Mouse (Mus musculus) embryo, embryonic 11 days (tissue): Measurements from ENCODE around the gene Col28a1.

Experiments
- DNase-seq: peaks from one replicate; pipeline ENCODE4 v3.0.0-alpha.2; 2015

Gene Col28a1

DNA sequence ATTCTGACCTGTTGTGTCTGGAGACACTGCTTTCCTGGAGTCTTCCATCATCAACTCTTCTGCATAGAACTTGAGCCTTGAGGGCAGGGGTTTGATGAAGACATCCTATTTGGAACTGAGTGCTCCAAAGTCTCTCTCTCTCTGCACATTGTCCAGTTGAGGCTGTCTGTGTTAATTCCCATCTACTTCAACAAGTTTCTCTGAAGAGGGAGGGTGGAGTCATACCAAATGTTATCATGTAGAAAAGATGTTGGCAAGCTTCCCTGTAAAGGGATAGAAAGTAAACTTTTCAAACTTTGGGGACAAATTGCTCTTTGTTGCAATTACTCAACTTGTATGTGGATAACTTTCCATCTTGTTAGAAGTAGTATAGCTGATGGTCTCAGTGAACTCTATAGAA lies at the start of gene Col28a1:
Gene Col28a1 (minus strand): TSS at position 101 of the 400 bp plus-strand sequence.
- no peak for DNase-seq

DNA sequence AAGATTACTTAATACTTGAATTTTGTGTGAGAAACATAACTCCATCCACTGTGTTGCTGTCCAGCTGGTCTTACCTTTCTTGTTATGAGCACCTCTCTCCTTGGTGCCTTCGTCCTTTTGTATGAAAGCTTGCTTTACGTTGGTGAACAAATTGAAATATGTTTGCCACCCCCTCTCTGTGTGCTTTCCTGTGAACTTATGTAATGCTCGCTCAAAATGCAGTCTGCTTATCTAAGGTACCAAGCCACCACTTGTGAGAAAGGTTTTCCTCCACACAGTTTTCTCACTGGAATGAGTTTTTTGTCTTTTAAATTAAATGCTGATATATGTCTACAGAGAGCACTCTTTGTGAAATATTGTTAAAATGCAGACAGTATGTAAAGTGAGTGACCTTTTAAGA lies 36.2 kb upstream of the Col28a1 start:
- no peak for DNase-seq

DNA sequence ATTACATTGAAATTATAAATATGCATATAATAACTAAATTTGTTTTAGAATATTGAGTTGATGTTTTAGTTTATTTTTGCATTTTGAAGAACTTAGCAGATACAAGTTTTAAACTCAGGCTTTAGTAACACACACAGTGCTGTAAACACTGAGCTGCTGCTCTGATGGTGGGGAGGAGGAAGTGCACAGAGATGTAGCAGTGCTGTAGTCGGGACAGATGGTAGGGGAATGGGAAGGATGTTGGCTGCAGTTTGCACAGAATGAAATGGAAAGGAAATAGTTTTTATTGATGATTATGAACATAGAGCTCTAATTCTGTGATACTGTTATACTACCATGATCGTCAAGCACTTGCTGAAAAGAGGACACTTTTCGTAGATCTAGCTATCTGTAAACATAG lies 34.6 kb upstream of the Col28a1 start:
- no peak for DNase-seq

DNA sequence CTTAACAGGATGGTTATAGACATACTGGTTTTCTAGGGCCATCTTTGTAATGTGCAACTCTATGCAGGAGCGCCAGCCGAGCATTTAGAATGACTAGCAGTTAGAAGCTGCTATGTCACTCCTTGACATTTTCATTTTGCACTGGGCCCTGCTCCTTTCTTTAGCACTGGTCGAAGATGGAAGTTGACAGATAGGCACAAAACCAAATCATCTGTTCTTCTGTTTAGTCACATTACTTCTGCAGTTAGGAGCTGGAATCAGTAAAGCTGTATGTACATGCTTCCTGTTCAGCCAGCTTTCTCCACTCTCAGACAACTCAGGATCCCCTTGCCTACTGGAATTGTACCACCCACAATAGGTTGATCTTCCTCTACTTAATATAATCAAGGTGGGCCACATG lies 18.2 kb upstream of the Col28a1 start:
- DNase-seq, result no peak

DNA sequence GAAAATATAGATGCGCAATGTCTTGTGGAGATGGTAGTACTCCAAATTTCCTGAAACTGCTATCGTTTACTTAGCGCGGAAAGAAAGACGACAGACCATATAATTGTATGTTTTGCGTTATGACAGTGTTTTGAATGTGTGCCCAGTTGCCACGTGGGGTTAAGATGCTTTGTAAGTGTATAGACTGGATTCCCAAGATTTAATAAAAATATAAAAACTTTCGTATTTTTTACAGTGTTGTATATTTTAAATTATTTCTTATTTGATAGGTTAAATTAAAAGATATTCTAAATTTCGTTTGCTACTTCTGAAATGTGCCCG lies 17.4 kb upstream of the Col28a1 start:
- DNase-seq, result no peak

DNA sequence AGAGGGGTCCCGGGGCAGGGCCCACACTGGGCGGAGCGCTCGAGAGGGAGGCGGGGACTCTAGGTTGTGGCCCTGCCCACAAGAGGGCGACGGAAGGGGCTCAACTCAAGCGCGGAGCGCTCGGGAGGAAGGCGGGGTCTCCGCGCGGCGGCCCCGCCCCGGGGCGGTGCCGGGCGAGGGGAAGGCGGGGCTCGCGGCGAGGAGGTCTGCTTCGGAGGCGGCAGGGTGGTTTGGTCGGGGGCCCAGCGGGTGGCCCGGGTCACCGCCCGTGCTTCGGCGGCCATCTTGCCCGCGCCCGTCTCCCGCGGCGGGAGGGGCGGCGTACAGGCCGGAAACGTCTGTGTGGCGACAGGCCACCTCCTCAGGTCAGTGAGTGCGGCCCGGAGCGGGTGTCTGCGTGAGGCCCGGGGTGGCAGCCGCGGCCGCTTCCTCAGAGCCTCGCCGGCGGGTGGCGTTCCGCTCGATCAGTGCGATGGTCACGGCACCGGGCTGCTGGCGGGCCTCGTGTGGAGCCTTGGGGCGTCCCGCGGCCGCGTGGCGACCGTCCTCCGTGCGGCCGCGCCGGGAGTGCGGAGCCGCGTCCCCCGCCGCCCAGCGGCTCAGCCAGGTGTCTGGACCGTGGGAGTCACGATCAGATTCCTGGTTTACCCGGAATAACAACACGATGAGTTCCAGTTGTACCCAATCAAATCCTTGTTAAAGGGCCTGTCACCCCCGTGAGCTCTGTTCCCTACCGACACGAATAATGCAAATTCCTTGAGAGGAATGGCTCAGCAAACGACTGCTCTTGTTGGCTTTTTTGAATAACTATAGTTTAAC lies 16.8 kb upstream of the Col28a1 start, which contains the start of gene Mios:
Gene Mios (plus strand): TSS at position 176 of the 819 bp plus-strand sequence.
- DNase-seq, result peak; percentile 95

DNA sequence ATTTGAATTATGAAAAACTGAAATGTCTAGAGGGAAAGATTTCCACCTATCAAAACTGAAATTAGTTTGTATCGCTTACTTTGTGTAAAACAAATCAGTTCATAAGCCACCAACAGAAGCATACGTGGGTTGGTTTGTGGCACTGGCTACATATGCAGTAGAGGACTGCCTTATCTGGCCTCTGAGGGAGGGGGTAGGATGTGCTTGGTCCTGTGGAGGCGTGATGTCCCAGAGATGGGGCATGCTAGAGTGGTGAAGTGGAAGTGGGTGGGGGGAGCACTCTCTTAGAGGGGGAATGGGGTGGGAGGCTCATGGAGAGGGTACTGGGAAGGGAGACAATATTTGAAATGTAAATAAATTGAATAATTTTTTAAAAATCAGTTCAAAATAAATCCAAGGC lies 2.5 kb downstream of the Col28a1 start:
- no peak for DNase-seq

DNA sequence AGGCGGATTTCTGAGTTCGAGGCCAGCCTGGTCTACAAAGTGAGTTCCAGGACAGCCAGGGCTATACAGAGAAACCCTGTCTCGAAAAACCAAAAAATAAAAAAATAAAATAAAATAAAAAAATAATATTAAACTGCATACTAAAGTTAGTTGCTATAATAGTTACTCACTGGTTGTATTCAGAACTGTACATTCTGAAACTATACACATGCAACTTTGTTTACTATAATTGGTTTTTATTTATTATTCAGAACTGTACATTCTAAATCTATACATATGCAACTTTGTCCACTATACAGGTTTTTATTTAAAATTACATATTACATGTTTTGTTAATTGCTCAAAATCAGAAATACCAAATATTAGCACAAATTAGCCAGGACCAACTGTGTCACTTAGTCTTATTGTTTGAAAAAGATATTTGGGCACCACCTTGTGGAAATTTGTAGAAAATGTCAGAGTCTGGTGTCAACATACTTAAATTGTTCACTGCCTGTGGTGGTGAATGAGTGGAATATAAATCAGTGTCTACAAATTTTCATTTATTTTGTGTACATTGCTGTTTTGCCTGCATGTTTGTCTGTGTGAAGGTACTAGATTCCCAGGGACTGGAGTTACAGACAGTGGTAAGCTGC lies 3.7 kb downstream of the Col28a1 start:
- peak; percentile 51 for DNase-seq

DNA sequence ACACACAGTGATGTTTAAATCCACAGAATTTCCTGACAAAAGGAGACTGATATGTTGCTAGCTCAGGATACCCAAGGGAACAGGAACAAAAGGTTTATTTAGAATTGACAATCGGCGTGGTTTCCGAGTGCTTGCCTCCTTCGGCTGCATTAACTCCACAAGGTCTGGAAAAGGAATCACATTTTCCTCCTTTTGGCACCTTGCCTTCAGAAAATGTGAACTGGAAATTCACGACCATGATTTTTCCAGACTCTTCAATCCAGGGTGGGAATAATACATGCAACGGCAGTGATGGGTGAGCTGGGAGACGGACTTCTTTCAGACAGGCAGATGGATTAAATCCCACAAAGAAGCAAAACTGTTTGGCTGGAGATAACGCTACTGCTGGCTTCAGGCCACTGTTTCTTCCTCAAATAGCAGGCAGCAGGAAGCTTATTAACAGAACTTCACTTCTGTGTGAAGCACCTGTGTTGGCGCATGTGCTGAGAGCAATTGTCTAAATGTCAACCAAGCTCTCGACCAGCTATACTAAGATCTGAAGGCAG lies 13.9 kb downstream of the Col28a1 start:
- DNase-seq, result peak; percentile 47

DNA sequence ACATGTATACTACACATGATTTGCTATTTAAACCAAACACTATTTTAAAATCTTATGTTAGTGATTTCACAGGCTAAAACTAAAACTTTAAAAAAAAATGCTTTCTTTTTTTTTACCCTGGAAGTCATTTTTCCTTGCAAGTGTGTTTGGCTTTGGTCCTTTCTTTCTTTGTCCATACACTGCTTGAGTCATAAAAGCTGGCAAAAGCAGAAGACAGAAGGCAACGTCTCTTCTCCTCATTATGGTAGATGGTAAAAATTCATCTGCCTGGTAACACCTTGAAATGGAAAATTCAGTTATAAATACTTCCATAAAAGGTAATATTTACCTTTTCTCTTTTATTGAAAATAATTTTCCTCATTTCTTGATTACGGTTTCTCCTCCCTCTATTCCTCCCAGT lies 16.3 kb downstream of the Col28a1 start:
- DNase-seq, result no peak

DNA sequence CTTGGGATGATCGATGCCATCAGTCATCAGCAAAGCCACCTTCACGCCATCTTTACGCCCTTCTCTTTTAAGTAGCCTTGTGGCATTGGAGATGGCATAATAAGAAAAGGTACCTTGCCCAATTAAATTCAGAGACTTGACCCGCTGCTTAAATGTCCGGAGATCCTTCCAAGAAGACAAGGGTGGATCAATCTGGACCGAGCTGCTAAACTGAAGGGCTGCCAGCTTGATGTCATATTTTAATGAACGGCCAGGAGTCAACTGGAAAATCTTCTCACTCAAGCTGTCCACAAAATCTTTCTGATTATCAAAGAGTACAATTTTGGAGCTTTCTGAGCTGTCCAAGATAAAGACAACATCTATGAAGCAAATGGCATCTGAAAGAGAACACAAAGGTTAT lies 17.1 kb downstream of the Col28a1 start:
- DNase-seq, result no peak

DNA sequence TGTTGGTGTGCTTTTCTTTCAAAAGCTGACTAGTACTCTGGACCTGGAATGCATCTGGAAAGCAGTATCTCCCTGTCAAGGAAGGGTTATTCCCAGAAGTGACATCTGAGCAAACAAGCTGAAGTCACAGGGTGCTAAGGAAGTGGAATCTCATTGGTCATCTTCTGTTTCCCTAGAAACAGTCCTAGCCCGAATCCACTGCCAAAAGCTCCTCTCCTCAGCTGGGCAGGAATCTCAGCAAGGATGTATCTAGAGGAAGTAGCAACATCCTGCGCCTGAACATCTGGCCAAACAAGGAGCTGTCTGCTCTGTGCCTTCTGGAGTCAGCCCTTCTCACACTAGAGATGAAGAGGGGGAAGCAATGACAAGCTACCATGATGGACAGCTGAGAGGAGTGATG lies 18.4 kb downstream of the Col28a1 start:
- no peak for DNase-seq

DNA sequence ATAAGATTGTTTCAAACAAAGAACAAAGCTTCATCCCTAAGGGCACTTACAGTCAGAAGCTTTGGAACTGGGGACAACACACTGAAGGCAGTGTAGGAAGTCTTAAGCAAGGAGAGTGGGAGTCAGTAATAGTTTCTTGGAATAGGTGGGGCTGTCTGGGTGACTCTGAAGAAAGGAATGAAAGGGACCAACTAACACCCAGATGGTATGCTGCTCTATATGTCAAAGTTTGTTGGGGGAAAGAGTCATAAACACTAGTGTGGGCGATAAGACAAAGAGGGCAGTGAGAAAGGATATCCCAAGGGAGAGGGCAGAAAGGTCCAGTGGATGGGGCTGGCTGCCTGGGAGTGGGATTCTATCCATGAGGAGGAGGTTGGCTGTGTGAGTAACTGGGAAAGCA lies 20.3 kb downstream of the Col28a1 start:
- no peak for DNase-seq

DNA sequence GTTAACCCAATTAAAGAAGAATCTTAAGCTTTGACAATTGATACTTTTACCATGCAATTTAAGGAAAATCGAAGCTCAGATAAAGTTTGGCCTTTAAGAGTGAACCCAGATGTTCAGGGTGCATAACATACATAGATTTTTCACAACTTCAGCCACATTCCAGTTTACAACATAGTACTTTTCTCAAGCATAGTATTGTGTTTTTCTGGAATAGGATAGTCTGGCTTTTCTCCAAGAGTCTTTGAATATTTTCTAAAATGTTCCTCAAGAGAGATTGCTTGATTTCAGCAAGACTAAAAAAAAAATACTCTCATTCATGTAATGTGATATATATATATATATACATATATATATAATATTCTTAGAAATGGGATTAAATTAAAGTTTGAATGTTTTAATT lies 27.7 kb downstream of the Col28a1 start:
- DNase-seq, result no peak

DNA sequence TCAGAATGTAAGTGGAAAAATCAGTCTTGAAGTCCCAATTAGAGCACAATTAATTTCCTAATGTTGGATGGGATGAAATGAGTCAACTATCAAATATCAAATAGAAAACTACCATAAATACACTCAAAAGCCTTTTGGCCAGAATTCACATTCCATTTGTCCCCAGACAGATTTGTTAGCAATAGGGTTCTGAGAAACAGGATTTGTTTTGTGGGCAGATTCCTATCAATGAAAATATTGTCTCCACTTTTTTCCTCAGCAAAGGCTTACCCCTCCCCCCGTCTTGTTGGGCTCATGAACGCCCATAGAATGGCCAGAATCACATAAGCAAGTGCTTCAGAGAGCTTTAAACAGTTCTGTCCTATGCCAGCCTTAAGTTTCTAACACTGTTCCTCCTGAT lies 32.4 kb downstream of the Col28a1 start:
- no peak for DNase-seq

DNA sequence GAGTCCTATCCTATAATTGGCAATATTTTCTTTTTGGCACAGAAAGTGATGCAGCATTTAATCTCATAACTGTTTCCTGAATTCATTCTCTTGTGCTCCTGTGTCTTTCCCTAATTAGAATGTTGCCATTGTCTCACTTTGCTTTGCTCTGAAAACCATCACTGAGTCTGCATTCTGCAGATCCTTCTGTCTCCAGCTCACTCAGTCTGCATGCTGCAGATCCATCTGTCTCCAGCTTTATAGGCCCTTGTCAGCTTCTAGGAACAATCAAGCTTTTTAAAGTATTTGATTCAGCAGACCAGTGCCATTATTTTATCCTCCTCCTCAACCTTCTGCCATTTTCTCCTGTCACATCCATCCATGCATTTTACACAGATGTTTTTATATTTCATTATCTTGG lies 35.3 kb downstream of the Col28a1 start:
- no peak for DNase-seq

DNA sequence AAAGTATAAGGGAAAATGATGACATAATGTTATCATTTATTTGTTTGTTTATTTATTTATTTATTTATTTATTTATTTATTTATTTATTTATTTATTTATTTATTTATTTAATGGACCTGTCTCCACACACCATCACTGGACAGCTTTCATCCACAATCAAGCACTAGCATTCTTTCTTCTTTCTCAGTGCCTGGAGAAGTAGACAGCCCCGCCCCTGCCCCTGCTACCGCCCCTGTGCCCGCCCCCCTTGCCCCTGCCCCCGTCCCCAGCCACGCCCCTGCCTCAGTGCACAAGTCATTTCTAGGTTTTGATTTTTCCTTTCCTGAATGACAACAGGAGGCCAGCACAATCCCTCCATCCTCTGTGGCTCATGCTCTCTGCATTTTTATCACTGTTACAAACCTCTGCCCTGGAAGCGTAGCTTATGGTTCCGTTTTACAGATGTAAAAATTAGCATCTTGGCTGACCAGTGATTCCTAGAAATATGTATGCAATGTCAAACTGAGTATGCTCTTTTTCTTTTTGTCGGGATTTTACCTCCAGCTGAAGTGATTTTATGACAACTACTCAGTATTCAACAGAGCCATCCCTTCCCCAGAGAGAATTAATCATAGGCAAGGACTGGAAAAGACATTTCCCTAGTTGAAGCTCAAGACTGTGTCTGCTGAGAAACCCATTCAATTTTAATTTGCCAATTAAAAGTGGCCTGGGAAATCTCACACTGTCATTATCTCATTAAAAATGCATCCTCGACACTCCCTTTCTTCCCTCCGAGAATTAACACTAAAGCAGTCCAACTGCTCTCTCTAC lies 39.7 kb downstream of the Col28a1 start:
- DNase-seq, result no peak

DNA sequence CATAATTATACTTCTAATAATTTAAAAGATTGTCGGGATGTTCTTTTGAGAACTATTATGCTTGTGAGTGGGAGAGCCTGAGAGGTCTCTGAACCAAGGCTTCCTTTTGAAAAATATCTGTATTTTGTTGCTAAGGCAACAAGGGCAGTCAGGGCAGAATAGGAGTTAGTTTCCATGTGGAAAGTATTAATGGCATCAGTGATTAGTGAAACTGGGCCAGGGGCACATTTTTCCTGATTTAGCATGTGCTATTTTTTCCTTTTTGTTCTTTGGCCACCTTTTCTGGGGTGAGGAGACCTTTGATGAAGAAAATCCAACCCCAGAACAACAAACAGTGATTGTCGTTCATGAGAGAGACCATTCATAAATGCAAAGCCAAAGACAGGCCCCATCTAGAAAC lies 43.5 kb downstream of the Col28a1 start:
- DNase-seq, result no peak

DNA sequence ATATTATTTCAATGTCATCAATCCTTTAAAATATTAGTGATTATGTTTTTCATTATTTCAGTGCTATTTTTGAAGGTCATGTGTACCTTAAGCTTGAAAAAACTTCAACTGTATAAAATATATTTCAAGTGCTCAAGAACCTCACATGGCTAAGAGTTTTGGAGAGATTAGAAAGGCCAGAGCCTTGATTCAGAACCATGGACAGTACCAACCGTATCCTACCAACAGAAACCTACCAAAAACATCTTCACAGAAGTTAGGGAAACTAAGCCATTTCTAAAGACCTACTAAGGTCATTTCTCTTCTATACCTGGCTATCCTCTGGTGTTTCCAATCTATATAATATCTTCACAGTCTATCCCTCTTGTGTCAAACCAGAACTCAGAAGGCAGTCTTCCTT lies 50.5 kb downstream of the Col28a1 start:
- DNase-seq, result peak; percentile 56

DNA sequence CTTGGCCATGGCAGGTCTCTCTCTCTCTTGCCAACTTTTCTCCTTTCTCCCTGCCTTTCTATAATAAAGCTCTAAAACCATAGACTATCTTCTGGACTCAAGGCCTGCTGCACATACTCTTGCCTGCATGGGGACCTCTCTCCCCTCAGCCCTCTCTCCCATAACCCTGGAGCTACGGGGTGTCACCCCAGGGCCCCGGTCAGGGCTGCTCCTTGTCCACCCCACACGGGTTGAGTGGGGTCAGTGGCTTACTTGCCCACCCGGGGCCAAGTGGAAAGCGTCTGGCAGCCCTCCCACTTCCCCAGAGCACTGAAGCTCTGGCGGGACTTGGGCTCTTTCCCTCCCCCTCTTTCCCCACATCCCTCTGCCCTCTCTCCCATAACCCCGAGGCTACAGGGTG lies 62.3 kb downstream of the Col28a1 start:
- DNase-seq, result no peak

DNA sequence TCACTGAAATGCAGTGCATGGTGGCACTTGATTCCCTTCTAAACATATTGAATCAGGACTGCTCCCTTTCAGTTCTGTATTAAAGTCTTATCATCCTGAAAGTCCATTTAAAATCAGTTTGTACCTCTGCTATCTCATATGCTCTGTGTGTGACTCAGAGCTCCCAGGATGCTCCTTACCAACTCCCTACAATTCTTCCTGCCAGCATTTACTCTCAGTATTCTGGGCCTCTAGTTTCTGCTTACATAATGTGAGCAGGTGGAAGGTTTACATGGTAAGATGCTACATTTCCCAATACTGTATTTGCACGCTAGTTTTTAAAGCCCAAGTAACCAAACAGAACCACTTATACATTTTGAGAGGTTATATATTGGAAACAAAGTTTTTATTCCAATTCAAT lies 64.3 kb downstream of the Col28a1 start:
- DNase-seq, result no peak

DNA sequence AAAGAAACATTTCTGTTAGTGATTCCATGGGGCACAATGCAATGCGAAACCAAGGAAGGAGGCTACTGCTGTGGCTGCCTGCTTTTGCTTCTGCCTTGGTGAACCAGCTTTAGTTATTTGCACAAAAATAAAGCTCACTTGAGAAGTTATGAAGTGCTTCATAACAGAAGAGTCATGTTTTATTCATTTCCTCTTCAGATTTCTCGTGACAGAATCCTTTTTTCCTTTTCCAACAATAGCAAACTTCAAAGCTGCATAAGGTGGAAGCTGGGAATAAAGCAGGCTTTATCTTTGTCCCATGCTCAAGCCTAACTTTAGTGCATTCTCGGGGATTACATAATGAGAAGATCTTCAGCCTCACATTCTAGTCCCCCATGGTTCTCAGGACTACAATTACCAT lies 65.9 kb downstream of the Col28a1 start:
- DNase-seq, result no peak

DNA sequence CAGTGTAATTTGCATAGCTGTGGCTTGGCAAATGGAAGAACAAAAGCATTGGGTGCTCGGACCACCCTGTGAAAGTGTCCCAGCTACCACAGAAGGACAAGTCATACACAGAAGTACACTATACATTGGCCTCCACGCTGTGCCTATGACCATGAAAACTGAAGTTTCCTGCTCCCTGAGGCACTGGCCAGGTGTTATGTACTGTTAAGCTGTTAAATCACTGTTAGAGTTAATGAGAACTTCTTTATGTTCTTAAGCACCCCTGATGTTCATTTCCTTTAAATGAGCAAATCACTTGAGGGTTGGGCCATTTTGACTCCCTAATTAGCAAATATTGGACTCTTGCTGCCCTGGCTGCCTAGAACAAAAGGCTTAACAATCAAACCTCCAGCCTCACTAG lies 73.3 kb downstream of the Col28a1 start:
- no peak for DNase-seq

DNA sequence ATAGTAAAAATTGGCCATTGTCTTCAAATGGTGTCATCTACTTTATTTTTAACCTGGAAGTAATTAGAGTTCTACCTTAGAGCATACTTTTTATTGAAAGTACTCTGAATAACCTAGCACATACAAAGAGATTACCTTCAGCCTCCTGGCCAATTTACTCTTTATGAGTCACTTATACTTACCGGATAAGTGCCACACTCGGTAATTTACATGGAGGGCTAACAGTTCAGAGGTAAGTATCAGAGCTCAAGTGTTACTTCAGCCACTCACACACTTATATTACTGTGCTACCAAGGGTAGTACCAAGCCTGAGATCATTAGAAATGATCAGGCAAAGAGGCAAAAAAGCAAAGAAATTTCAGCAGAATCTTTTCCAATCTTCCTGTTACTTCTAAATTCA lies 73.8 kb downstream of the Col28a1 start:
- DNase-seq, result no peak
